Mouse (Mus musculus): Measurements from ENCODE around the gene Trim25.

Trim25 gene

DNA sequence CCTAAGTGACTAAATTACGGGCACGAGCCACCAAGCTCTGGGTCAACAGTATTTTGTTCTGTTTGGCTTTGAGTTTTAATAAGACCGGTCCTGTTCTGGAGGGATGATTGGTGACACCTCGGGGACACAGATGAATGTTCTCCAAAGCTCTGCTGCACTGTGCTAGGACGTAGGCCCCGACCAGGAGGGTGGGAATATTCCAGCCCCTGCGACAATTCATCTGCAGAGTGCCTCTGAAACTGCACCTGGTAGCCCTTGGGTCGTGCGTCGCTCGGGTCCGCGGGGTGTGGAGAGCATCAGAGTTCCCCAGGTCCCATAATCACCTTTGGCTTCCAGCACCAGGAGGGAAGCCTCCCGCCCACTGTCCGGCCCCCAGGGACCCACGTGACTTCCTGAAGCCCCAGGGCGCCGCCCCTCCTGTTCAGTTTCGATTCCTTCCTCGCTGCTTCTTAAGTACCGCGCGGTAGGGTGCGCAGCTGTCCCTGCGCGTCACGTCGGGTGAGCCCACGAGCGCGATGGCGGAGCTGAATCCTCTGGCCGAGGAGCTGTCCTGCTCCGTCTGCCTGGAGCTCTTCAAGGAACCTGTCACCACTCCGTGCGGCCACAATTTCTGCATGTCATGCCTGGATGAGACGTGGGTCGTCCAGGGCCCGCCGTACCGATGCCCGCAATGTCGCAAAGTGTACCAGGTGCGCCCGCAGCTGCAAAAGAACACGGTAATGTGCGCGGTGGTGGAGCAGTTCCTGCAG lies at the start of gene Trim25:
Gene Trim25, plus strand, starts transcription at position 403 of the 749 bp plus-strand sequence.
- DNase-seq (ENCODE audit: extremely low spot score, low read depth, low spot score): no peak

DNA sequence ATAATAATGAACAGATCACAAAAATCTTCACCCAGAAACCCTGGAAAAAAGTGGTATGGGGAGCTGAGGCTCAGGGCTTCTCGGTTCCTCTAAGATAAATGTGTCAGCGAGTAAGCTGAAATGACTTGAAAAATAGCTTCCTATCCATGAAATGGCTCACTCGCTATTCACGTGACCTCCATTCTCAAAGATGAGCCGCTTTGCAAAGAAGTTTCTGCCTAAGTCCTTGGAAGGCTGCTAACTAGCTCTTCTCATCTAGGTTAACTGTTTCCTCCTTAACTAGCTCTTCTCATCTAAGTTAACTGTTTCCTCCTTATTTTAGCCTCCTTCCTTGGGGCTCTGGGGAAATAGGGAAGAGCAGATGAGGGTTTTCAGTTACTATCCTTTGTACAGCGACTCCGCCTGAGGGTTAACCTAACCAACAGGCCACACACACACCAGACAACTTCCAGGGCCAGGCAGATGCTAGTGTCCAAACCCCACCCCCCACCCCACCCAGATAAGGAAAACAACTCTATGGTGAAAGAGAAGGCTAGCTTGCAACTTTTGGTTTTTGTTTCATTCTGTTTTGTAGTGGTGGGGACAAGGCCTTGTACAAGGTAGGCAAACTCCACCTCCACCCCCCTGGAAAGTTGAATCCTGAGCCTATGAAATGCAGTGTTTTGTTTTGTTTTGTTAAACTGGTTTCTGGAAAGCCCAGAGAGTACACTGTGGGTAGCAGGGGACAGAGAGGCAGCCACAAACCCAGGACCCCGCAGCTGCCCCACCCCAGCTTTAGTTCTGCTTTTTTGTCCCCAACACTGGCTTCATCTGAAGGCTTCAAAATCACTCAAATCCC lies 49.2 kb upstream of the Trim25 start:
- DNase-seq (ENCODE audit: extremely low spot score, low read depth, low spot score): no peak

DNA sequence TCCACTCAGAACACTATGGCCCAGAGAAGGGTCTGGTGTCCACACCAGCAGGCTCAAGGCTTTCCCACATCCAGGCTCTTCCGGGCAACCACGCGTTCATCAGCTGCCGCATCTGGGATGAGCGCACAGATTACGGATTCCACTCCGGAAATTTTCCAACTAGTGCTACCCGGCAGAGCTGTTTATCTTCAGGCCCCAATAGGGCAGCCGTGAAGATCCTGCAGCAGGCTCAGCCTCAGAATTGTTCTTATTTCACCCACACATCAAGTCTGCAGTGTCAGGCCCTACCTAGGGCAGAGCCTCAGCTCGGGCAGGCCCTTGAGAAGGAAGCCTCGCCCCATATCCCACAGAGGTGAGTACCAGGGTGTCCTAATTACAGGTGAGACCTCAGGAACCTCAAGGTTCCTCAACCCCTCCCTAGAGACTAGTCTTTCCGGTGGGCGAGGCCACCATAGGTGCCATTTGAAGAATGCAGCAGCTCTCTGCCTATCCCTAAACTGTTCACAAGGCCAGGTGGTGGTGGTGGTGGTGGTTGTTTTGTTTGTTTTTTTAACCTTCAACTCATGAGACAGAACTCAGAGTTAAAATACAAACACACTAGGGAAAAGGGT lies 48.4 kb upstream of the Trim25 start:
- DNase-seq (ENCODE audit: extremely low spot score, low read depth, low spot score): no peak

DNA sequence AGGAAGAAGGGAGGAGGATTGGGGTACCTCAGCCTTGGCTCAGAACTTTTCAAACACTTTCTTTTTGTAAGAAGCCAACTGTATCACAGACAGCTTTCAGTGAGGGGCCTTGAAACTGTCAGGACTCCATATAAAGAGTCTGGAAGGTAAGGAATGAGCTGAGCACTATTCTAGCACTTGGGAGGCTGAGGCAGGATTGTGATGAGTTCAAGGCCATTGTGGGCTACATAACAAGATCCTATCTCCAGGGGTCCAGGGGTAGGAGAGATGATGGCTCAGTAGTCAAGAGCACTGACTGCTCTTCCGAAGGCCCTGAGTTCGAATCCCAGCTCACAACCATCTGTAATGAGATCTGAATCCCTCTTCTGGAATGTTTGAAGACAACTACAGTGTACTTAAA lies 47.6 kb upstream of the Trim25 start:
- DNase-seq (ENCODE audit: extremely low spot score, low read depth, low spot score): no peak

DNA sequence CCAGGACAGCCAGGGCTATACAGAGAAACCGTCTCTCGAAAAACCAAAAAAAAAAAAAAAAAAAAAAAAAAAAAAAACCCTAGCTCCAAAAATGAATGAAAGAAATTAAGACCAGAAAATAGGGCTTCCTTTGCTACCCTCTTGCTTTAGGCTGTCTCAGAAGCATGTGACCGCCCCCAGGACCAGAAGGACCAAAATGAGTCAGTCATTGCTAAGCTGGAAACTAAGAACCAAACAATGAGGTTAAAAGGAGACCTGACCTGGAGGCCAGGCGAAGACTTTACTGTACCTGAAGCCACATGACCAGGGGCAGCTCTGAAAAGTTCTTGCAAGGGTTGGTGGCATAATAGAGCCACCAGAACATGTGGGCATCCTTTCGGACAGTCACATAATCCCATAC lies 47.1 kb upstream of the Trim25 start:
- no peak for DNase-seq (ENCODE audit: extremely low spot score, low read depth, low spot score)

DNA sequence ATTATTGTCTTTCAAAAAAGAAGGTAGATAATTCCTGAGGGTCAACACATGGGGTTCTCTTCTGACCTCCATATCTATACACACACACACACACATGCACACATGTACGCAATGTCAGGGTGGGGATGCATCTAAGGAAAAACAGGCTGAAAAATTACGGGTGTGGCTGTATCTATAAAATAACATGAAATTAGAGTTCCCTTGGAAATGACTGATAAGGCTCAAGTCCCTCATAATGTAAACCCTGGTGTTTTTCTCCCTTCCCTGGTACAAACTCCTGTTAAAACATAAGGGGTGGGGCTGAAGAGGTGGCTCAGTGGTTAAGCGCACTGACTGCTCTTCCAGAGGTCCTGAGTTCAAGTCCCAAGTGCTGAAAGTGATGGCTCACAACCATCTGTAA lies 45.6 kb upstream of the Trim25 start:
- no peak for DNase-seq (ENCODE audit: extremely low spot score, low read depth, low spot score)

DNA sequence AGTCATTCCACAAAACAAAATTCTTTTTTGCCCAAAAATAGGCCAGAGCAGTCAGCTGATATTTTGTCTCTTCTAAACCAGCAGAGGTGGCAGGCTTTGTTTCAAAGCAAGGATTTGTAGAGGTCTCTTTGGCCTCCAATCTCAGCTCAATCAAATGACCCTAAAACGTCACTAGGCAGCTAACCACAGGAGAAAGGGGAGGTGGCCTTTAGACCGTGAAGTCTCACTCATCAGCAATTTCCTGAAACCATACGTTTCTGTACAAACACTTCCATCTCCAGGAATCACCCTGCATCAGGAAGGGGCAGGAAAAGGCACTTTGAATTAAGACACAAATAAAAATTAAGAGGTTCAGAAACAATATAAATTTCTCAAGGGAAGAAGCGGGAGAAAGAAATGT lies 44.4 kb upstream of the Trim25 start:
- peak; percentile 35 for DNase-seq (ENCODE audit: extremely low spot score, low read depth, low spot score)

DNA sequence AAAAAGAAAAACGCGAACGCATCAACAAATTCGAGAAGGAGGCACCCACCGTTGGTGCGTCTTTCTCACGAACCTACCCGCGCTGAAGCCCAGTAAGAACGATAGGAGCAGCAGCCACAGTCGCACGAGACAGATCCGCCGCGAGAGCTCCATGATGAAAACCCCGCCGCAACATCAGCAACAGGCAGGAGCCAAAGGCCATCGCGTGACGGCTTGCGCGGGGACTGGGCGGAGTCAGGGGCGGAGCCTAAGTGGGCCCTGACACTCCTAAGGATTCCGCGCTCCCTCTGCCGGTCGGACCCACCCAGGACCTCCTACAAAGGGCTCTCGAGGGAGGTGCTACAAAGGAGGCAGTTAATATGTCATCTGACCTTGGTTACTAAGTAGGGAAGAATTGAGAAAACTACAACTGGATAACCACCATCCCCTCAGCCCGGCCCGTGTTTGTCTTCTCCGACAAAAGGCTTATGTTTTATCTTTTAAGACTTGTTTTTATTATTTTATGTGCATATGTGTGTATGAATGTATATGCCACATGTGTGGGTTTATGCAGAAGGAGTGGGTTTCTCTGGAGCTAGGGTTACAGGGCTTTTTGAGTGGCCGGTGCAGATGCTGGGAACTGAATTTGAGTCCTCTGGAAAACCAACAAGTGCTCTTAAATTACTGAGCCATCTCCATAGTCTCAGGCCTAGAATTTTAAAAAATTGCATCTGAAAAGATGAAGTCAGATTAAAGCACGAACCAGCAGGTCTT lies 43.8 kb upstream of the Trim25 start, which contains the start of gene Scpep1:
Gene Scpep1, minus strand, starts transcription at position 249 of the 753 bp plus-strand sequence.
- peak; percentile 75 for DNase-seq (ENCODE audit: extremely low spot score, low read depth, low spot score)

DNA sequence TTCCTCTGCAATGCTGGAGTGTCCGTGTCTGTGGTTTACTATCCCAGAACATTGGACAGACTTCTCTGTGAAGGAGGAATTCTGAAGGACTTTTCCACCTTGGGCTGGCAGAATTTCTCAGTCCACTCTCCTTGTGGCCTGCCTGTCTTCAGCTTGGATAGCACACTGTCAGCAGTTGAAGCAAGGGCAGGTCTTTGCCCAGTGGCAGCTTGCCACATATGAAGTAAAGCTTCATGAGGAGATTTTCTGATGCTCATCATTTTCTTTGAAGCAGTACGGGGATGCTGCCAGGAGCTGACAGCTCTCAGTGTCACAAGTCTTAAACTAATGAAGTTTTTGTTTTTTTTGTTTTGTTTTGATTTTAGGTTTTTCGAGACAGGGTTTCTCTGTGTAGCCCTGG lies 40.3 kb upstream of the Trim25 start:
- no peak for DNase-seq (ENCODE audit: extremely low spot score, low read depth, low spot score)

DNA sequence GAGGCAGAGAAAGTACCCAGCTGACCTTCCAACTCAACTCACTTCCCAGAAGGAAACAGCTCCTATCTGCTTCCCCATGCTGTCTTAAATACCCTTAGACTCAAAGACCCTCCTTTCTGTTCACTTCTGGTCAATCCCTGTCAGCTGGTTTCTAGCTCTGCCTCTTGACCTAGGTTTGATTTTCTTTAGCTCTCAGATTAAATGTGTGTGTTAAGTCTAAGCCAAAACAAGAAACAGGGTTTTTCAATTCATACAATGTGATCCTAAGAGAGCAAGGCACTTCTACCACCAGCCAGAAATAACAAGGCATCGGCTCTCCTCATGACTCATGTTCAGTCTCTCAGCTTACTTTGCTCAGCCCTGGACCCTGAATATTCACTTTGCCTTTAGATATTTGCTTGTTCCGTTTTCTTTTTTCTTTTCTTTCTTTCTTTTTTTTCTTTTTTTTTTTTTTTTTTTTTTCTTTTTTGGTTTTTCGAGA lies 32.3 kb upstream of the Trim25 start, which contains the start of gene Elobl:
Gene Elobl, minus strand, starts transcription at position 51 of the 481 bp plus-strand sequence.
- DNase-seq (ENCODE audit: extremely low spot score, low read depth, low spot score): no peak

DNA sequence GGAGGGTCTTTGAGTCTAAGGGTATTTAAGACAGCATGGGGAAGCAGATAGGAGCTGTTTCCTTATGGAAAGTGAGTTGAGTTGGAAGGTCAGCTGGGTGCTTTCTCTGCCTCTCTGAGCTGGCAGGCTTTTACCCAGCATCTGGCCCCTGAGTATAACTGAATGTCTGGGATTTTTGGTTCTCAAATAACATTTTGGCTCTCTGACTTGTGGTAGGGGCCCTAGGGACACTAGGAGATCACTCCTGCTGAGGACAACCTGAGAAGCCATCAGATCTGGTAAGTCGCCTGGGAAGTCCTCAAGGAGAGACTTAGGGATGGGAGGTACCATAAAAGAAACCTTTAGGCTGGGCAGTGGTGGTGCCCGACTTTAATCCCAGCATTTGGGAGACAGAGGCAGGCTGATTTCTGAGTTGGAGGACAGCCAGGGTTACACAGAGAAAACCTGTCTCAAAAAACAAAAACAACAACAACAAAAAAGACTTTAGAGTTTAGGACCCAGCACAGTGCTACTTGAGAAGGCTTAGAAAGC lies 28.9 kb upstream of the Trim25 start, which contains the start of gene Coil:
Gene Coil, plus strand, starts transcription at position 51 of the 531 bp plus-strand sequence.
- DNase-seq (ENCODE audit: extremely low spot score, low read depth, low spot score): no peak

DNA sequence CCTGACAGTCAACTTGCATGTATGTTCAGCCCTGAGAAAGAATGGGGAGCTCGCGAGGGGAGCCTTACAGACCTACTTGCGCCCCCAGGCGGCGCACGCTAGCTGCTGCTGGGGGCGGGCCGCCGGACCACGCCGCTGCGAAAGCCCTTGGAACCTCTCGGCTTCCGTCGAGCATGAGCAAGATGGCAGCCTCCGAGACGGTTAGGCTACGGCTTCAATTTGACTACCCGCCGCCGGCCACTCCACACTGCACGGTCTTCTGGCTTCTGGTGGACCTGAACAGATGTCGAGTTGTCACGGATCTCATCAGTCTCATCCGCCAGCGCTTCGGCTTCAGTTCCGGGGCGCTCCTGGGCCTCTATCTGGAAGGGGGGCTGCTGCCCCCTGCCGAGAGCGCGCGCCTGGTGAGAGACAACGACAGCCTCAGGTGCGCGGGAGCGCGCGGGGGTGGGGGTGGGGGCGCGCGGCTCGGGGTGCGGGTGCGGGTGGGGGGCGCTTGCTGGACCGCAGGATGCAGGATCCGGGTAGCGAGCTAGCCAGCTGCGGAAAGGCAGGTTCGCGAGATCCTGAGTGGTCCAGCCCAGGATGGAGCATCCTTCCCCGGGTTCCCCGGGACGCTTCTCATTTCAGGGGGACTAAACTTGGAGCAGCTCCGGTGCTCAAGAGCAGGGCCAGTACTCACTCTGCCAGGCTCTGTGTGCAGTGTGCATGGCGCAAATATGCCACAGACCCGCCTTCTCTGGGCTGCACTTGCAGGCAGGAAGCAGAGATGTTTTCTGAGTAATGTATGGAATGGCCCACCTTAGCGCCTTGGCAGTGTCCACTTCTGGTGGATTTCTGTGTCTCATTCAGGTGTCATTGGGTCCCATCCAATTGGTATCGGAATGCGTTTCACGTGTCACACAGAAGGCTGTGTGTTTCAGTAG lies 25.1 kb upstream of the Trim25 start:
- peak; percentile 68 for DNase-seq (ENCODE audit: extremely low spot score, low read depth, low spot score)

DNA sequence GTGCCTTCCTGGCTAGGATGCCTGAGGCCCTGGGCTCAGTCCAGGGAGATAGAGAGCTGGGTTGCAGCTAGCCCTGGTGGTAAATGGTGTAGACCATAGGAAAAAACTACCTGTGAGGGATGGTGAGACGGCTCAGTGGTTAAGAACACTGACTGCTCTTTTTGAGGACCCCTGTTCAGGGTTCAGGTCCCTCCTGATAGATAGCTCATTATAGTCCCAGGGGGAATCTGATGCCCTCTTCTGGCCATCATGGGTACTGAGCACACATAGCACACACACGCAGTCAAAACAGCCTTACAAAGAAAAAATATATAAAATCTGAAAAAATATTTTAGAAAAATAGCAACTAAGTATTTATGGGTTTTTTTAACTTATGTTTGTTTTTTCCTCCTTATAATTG lies 22.9 kb upstream of the Trim25 start:
- DNase-seq (ENCODE audit: extremely low spot score, low read depth, low spot score): no peak

DNA sequence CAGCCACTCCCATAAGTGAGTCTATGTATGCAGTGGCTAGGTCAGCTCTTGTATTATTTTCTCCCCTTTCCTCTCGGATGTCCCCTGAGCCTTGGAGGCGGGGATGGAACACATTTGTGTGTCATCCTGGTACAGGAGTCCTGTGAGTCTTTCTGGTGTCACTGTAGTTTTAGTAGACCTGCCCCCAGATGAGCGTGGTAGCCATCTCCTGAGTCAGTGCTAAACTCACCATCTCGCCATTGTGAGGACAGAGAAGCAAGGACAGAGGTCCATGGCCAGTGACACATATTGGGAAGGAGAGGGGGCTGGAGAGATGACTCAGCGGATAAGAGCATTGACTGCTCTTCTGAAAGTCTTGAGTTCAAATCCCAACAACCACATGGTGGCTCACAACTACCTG lies 22.0 kb upstream of the Trim25 start:
- no peak for DNase-seq (ENCODE audit: extremely low spot score, low read depth, low spot score)

DNA sequence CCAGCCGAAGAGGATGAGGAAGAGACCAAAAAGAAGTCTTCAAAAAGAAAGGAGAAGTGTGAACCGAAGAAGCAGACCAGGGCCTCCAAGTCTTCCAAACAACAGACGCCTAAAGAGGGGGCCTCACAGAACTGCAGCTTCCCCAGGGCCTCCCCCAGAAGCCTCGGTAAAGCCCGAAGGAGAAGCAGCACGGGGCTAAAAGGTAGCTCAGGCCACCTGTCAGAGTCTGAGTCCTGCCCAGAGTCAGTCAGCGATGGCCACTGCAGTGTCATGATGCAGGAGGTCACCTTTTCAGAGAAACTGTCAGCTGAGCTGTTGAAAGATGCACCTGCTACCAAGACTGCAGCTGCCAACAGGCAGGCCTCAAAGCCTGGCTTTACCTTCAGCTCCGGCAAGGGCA lies 17.8 kb upstream of the Trim25 start:
- no peak for DNase-seq (ENCODE audit: extremely low spot score, low read depth, low spot score)

DNA sequence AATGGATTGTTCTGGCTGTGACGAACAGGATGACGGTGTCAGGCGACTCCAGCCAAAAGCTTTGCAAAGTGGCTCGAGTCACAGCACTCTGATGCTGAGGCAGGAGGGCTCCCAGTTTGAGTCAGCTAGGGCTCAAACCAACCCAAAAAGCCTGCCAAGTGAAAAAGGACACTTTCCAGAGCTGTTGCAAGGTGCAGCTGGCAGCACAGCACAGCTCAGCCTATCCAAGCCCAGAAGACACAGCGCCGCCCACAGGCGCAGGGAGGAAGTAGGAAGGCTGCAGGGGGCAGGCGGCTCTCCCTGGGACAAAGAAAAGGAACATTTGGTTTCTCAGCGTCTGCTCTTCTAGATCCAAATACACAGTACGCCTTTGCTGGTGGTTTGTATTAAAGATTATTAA lies 12.6 kb upstream of the Trim25 start:
- no peak for DNase-seq (ENCODE audit: extremely low spot score, low read depth, low spot score)

DNA sequence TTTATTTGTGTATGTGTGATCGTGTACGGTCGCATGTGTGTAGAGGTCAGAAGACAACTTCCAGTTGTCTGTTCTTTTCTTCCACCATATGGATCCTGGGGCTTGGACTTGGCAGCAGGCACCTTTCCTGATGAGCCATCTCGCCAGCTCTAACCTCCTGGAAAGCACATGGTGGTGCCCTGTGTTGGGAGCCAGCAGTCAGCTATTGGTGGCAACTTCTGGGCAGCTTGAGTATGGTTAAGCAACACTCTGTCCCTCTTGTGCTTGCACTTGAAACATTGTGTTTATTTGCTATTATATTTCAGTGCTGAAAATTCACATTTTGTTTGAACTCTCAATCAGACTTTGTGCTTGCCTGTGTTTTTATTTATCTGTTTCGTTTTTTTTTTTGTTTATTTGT lies 10.2 kb upstream of the Trim25 start:
- no peak for DNase-seq (ENCODE audit: extremely low spot score, low read depth, low spot score)

DNA sequence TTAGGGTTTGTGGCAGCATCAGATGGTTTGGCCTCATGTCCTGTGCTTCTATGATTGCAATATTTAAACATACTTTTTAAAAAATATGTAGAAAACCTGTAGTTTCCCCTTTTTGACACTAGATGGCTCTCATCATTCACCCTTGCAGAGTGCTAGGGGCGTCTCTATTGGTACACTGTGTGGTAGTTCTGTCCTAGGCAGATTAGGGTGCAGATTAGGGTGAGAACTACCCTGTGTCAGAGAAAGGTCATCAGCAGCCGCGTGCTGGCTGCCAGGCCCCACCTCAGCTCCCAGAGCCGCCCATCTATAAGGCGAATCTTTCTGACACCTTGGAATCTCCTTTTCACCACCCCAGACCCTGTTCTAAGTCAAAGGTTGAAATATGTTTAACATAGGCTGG lies 9.6 kb upstream of the Trim25 start:
- no peak for DNase-seq (ENCODE audit: extremely low spot score, low read depth, low spot score)

DNA sequence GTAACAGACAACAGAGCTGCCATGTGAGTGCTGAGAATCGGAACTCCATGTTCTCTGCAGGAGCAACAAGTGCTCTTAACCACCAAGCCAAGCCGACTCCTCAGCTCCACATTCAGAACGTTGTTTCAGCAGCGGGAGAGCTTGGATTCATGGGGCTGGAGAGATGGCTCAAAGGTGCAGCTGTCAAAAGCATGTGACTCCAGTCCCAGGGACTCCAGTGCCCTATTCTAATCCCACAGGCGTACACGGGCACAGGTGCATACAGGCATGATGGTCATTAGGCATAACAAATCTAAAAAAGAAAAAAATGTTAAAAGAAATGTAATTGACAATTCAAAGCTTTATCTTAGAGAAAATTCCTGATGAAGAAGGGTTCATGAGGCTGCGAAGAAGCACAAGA lies 6.0 kb upstream of the Trim25 start:
- DNase-seq (ENCODE audit: extremely low spot score, low read depth, low spot score): no peak
